Mouse (Mus musculus): ENCODE measurements around the gene Tmem121. TPM values are rescaled to one million over a fixed set of nuclear protein-coding genes. Genes with fewer than 3 reads are reported as not detected.
"Not testable (repeated sequence)": the region's sequence is repeated elsewhere in the genome, so short reads cannot be mapped to it uniquely, and the experiment has no call there.

Tmem121 gene
- polyA plus RNA-seq, 1 experiment from 2014 or later = 10.5 TPM

DNA sequence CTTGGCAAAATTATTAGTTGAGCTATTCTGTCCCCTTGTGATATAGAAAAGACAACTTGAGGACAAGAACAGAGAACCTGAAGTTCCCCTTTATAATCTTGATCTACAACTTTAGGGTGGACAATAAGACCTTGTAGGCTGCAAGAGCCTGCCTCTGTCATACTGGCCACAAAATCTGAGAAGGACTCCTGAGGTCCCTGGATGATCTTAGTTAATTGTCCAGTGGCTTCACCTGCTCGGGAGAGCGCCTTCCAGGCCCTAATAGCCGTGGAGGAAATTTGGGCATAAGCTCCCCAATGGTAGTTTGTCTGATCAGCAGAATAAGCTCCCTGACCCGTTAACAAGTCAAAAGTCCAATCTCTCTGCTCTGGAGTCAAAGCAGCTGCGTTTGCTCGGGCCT, 13.4 kb downstream of the Tmem121 start:
- not testable (repeated sequence) for H3K27me3 ChIP-seq (replicated peaks); H3K4me1 ChIP-seq; H3K9me3 ChIP-seq; H3K27ac ChIP-seq; H3K36me3 ChIP-seq; H3K4me2 ChIP-seq; H3K4me3 ChIP-seq (replicated peaks); H3K9ac ChIP-seq; ATAC-seq (ENCODE audit: insufficient read depth, low FRiP score, low read depth)
- 92% methylated on average over 3 of the region's 6 CpGs for WGBS

- Histone ChIP-seq H3K4me1 (no peaks in the 10 kb centered on the region), H3K36me3 (no peaks in the 10 kb centered on the region), H3K4me2 (no peak overlapping the region), H3K9me3 (no peaks in the 10 kb centered on the region), H3K9ac (no peak overlapping the region), H3K27me3 (replicated peaks) (no peaks in the 10 kb centered on the region), H3K27ac (no peak overlapping the region), H3K4me3 (replicated peaks) (no peak overlapping the region)
- no peak for ATAC-seq (ENCODE audit: insufficient read depth, low FRiP score, low read depth)
- 90% methylated on average over 4 of the region's 4 CpGs for WGBS
These were observed 15.6 kb downstream of the Tmem121 start for GRCm38 (mm10) chr12:113201301-113201700.

DNA sequence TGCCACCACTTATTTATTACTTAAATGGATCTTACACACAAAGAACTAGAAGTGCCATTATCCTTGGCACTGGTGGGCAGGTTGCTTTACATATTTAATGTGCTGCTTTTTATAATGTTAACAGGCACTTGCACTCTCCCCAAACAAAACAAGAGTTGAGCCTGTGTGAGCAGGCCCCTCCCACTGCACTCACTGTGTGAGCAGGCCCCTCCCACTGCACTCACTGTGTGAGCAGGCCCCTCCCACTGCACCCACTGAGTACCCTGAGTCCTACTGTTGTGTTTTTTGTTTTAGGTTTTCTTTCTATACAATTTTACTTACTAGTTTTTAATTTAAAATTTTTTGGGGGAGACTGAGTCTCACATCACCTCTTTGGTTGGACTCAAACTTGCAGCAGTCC, 16.3 kb downstream of the Tmem121 start:
- Histone ChIP-seq H3K9me3 (no peaks in the 10 kb centered on the region), H3K4me2 (no peak overlapping the region), H3K4me1 (no peaks in the 10 kb centered on the region), H3K27me3 (replicated peaks) (no peaks in the 10 kb centered on the region), H3K27ac (no peak overlapping the region), H3K9ac (no peak overlapping the region), H3K36me3 (no peaks in the 10 kb centered on the region), H3K4me3 (replicated peaks) (no peak overlapping the region)
- ATAC-seq (ENCODE audit: insufficient read depth, low FRiP score, low read depth) = no peak

GRCm38 (mm10) chr12:113203522-113203921, 17.8 kb downstream of the Tmem121 start:
- no peaks in the 10 kb centered on the region for H3K9me3 ChIP-seq
- H3K27ac ChIP-seq = no peak overlapping the region
- no peaks in the 10 kb centered on the region for H3K4me1 ChIP-seq
- H3K4me3 ChIP-seq (replicated peaks) = no peak overlapping the region
- no peaks in the 10 kb centered on the region for H3K27me3 ChIP-seq (replicated peaks)
- no peak overlapping the region for H3K4me2 ChIP-seq
- no peak for ATAC-seq (ENCODE audit: insufficient read depth, low FRiP score, low read depth)
- no peak overlapping the region for H3K9ac ChIP-seq
- H3K36me3 ChIP-seq = no peaks in the 10 kb centered on the region
- WGBS = 82% methylated on average over 7 of the region's 7 CpGs

DNA sequence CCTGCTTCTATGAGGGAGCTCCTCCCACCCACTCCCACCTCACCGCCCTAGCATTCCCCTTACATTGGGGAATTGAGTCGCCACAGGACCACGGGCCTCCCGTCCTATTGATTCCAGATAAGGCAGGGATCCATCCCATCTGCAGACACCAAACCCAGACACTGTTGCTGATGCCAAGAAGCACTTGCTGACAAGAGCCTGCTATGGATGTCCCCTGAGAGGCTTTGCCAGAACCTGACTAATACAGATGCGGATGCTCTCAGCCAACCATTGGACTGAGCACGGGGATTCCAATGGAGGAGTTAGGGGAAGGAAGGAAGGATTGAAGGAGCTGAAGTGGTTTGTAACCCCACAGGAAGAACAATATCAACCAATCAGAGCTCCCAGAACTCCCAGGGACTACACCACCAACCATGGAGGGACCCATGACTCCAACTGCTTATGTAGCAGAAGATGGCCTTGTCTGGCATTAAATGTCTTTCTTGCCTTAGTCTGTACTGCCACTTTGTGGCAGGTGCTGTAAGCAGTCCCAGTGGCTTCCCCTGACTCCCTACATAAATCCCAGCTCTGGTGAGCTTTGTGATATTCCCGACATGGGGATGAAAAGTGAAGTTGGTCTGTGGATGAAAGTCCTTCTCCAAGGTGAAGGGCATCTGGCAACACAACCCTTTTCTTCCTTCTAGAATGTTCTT, 19.7 kb downstream of the Tmem121 start:
- Histone ChIP-seq H3K4me2 (no peak overlapping the region), H3K27ac (no peak overlapping the region), H3K9me3 (no peaks in the 10 kb centered on the region), H3K27me3 (replicated peaks) (no peaks in the 10 kb centered on the region), H3K4me1 (no peaks in the 10 kb centered on the region), H3K4me3 (replicated peaks) (no peak overlapping the region), H3K9ac (no peak overlapping the region), H3K36me3 (no peaks in the 10 kb centered on the region)
- no peak for ATAC-seq (ENCODE audit: insufficient read depth, low FRiP score, low read depth)
- WGBS = 83% methylated on average over 7 of the region's 7 CpGs

DNA sequence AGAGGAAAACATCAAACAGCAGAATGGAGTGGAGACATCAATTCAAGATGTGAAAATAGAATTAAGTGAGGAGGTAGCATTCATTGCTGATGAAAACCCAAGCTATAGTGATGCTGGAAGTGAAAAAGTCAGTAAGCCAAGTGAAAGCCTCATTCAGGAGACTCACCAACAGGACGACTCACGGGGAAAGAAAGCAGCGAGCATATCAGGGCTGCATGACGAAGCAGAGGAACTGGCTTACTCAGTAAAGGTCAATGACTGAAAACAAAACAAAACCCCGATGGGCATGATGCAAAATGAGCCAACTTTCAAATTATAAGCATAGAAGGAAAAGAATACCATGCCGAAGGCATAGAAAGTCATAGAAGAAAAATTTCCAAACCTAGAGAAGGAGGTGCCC, 22.0 kb downstream of the Tmem121 start:
- Histone ChIP-seq H3K9ac (no peak overlapping the region), H3K4me3 (replicated peaks) (no peak overlapping the region), H3K4me2 (no peak overlapping the region), H3K27me3 (replicated peaks) (no peaks in the 10 kb centered on the region), H3K9me3 (no peaks in the 10 kb centered on the region), H3K27ac (no peak overlapping the region), H3K36me3 (no peaks in the 10 kb centered on the region), H3K4me1 (no peaks in the 10 kb centered on the region)
- WGBS = 78% methylated on average over 6 of the region's 6 CpGs
- no peak for ATAC-seq (ENCODE audit: insufficient read depth, low FRiP score, low read depth)

DNA sequence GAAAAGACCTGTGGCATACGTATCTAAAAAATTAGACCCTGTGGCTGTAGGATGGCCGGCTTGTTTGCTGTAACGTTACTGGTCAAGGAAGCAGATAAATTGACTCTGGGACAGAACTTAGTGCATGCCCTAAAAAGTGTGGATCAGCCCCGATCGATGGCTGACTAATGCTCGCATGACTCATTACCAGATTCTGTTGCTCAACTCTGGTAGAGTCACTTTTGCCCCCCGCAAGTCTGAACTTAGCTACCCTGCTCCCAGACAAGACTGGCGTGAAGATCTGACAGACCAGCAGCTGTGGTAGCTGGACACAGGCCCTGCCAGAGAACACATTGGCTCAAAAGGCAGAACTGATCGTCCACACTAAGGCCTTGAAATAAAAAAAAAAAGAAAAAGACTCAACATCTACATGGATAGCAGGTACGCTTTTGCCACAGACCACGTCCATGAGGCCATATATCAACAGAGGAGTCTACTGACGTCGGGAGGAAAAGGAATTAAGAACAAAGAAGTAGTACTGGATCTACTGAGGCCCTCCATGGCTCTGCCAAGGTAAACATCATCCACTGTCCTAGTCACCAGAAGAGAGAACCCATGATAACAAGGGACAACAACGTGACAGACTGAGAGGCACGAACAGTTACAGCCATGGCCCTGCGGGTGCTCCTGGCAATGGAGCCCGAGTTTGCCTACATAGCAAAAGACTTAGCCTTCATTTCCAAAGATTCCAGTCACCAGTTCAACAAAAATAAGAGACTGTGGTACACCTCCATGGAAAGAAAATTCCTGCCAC, 25.1 kb downstream of the Tmem121 start:
- Histone ChIP-seq H3K9me3 (no peaks in the 10 kb centered on the region), H3K36me3 (no peaks in the 10 kb centered on the region), H3K4me3 (replicated peaks) (no peak overlapping the region), H3K4me2 (no peak overlapping the region), H3K27me3 (replicated peaks) (no peaks in the 10 kb centered on the region), H3K27ac (no peak overlapping the region), H3K4me1 (no peaks in the 10 kb centered on the region), H3K9ac (no peak overlapping the region)
- 82% methylated on average over 17 of the region's 17 CpGs for WGBS
- ATAC-seq (ENCODE audit: insufficient read depth, low FRiP score, low read depth) = no peak

GRCm38 (mm10) chr12:113211772-113212171, 26.0 kb downstream of the Tmem121 start:
- 76% methylated on average over 5 of the region's 5 CpGs for WGBS
- Histone ChIP-seq H3K9ac (no peak overlapping the region), H3K36me3 (no peaks in the 10 kb centered on the region), H3K4me3 (replicated peaks) (no peak overlapping the region), H3K27me3 (replicated peaks) (no peaks in the 10 kb centered on the region), H3K9me3 (no peaks in the 10 kb centered on the region), H3K4me1 (no peaks in the 10 kb centered on the region), H3K4me2 (no peak overlapping the region), H3K27ac (no peak overlapping the region)
- ATAC-seq (ENCODE audit: insufficient read depth, low FRiP score, low read depth) = no peak

DNA sequence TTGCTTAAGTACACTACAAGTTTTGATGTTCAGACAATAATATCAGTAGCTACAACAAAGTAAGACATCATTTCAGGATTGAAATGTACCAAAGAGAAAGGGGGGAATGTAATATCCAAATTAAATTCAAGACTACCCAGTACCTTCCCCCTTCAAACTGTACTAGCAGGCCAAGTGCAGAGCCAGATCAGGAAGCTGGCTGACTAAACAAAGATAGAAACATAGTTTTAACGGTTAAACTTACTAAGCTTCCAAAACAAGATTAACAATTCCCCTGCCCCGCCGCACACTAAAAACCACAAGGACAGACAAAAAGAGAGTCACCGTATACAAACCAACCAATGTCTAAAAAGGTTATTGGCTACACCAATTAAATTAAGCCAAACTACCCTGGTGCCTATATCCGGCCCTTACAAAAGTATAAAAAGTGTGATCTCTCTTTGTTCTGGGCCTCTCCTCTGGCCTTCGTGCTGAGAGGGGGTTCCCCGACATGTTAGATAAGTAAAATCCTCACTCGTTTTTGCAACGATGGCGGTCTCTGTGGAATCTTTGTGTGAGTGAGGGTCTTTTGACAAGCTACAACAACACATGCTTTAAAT, 26.7 kb downstream of the Tmem121 start:
- no peak for ATAC-seq (ENCODE audit: insufficient read depth, low FRiP score, low read depth)
- Histone ChIP-seq H3K27ac (no peak overlapping the region), H3K4me3 (replicated peaks) (no peak overlapping the region), H3K9ac (no peak overlapping the region), H3K4me1 (no peaks in the 10 kb centered on the region), H3K27me3 (replicated peaks) (no peaks in the 10 kb centered on the region), H3K4me2 (no peak overlapping the region), H3K36me3 (no peaks in the 10 kb centered on the region), H3K9me3 (no peaks in the 10 kb centered on the region)
- WGBS = 83% methylated on average over 10 of the region's 10 CpGs

GRCm38 (mm10) chr12:113213226-113213625, 27.5 kb downstream of the Tmem121 start:
- no peak for ATAC-seq (ENCODE audit: insufficient read depth, low FRiP score, low read depth)
- 62% methylated on average over 2 of the region's 2 CpGs for WGBS
- no peak overlapping the region for H3K4me3 ChIP-seq (replicated peaks)
- no peaks in the 10 kb centered on the region for H3K36me3 ChIP-seq
- H3K27me3 ChIP-seq (replicated peaks) = no peaks in the 10 kb centered on the region
- no peak overlapping the region for H3K27ac ChIP-seq
- no peak overlapping the region for H3K9ac ChIP-seq
- no peaks in the 10 kb centered on the region for H3K4me1 ChIP-seq
- H3K9me3 ChIP-seq = no peaks in the 10 kb centered on the region
- no peak overlapping the region for H3K4me2 ChIP-seq

GRCm38 (mm10) chr12:113214072-113214808, 28.5 kb downstream of the Tmem121 start:
- Histone ChIP-seq H3K4me2 (no peak overlapping the region), H3K27ac (no peak overlapping the region), H3K4me3 (replicated peaks) (no peak overlapping the region), H3K9ac (no peak overlapping the region), H3K4me1 (no peaks in the 10 kb centered on the region), H3K27me3 (replicated peaks) (no peaks in the 10 kb centered on the region), H3K9me3 (no peaks in the 10 kb centered on the region), H3K36me3 (no peaks in the 10 kb centered on the region)
- no peak for ATAC-seq (ENCODE audit: insufficient read depth, low FRiP score, low read depth)
- 84% methylated on average over 25 of the region's 25 CpGs for WGBS

All from stomach, embryonic 15.5 days (tissue).